Mouse (Mus musculus) heart, embryonic 16.5 days (tissue): ENCODE data around the gene Hcn1. TPM values are rescaled to one million over a fixed set of nuclear protein-coding genes. Genes with fewer than 3 reads are reported as not detected.

Experiments
- ATAC-seq: fragments of 200-750 bp; cut with Nextera tagmentation; replicated peaks from 2 replicates; pipeline ENCODE4 v1.8.0; 2017; ENCODE audit warnings: moderate number of reproducible peaks; ENCODE audit not compliant: insufficient read depth, low FRiP score; ENCODE audit errors: extremely low read depth
- H3K27ac ChIP-seq: fragments of 300-500 bp; sonication (generic); 2 replicates; pipeline ENCODE4 v1.5.1; 2014; ENCODE audit warnings: mild to moderate bottlenecking, low read length, control low read depth, moderate library complexity
- H3K27me3 ChIP-seq: fragments of 300-500 bp; sonication (generic); 2 replicates; pipeline ENCODE4 v1.6.1; 2014; ENCODE audit warnings: low read length, mixed read lengths; ENCODE audit not compliant: control insufficient read depth, insufficient read depth
- H3K36me3 ChIP-seq: fragments of 300-500 bp; sonication (generic); 2 replicates; pipeline ENCODE4 v1.6.1; 2014; ENCODE audit not compliant: control insufficient read depth, insufficient read depth
- H3K4me1 ChIP-seq: fragments of 300-500 bp; sonication (generic); 2 replicates; pipeline ENCODE4 v1.6.1; 2014; ENCODE audit warnings: low read length, mixed read lengths; ENCODE audit not compliant: control insufficient read depth, insufficient read depth
- H3K4me2 ChIP-seq: fragments of 300-500 bp; sonication (generic); 2 replicates; pipeline ENCODE4 v1.6.1; 2014; ENCODE audit warnings: low read depth, mild to moderate bottlenecking, control low read depth, low read length
- H3K4me3 ChIP-seq: fragments of 300-500 bp; sonication (generic); 2 replicates; pipeline ENCODE4 v1.5.1; 2014; ENCODE audit warnings: mild to moderate bottlenecking, control low read depth, low read length
- H3K9ac ChIP-seq: fragments of 300-500 bp; sonication (generic); 2 replicates; pipeline ENCODE4 v1.6.1; 2014; ENCODE audit warnings: low read length, control low read depth
- H3K9me3 ChIP-seq: fragments of 300-500 bp; sonication (generic); replicated peaks from 2 replicates; pipeline ENCODE4 v1.6.1; 2016; ENCODE audit warnings: low read length; ENCODE audit not compliant: control insufficient read depth
- WGBS: fragments of 180-500 bp; shearing (Covaris S2); extraction: QIAGEN DNeasy Blood & Tissue Kit; methylation state at CpG from one replicate; pipeline ENCODE4 v1.1.7; 2014; 5-methylcytosine and 5-hydroxymethylcytosine counted together
- polyA plus RNA-seq: library from polyadenylated mRNA; unstranded; fragments of >200 nt; fragmentation: Nextera tagmentation; extraction: Ambion mirVana; gene quantifications from 2 replicates; pipeline ENCODE4 v1.2.1, GENCODE M21; 2015

Hcn1 gene
- polyA plus RNA-seq, 1 experiment from 2014 or later: 0.03 TPM

DNA sequence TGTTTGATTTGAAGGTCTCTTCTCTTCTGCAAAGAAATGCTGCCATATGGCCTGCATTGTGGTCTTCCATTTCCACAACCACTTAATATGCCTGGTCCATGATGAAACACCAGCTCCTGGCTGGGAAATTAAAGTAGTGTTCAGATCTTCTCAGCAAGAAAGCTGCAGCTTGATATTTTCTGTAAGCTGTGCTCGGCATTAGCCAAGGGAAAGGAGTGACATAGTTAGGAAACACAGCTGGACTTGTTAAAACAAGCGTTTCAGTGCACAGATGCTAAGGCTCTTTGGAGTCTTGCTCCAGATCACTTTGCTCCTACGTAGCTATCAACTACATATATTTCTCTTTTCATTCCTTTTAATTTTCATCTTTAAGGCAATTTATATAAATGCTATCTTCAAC is 344.7 kb downstream of the Hcn1 start:
- Histone ChIP-seq H3K9me3 (no peaks in the 10 kb centered on the region), H3K4me2 (no peak overlapping the region), H3K27ac (no peak overlapping the region), H3K27me3 (no peaks in the 10 kb centered on the region), H3K4me3 (no peak overlapping the region), H3K9ac (no peak overlapping the region), H3K36me3 (no peaks in the 10 kb centered on the region), H3K4me1 (no peaks in the 10 kb centered on the region)
- 67% methylated on average over 3 of the region's 3 CpGs for WGBS
- no peak for ATAC-seq

DNA sequence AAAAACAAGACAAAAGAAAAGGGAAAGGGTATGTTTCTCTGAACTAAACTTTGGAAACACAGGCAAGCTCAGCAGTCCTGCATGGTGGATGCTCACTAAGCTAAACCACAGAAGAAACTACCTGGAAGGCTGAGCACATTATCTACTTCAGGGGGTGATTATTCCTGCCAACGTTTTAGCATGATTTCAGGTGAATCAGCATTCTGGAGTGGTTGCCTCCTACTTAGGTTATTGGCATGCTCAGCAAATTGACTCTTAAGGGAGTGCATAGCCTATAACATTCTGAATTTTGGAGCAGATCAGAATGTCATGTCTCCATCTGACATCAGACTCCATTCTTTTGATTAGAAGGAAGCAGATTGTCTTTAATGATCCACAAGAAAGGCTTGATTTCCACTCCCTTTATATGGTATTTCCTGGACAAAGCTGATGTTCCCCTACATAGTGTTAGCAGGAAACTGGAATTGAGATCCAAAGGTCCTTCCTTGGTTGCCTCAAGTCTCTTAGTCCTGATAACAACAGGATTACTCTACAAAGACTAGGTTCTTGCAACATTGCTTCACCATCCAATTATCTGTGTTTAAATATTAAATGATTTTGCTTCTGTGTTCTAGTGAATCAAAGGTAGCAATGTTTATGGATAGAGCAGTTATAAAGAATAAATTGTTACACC is 345.7 kb downstream of the Hcn1 start:
- H3K9me3 ChIP-seq: no peaks in the 10 kb centered on the region
- no peaks in the 10 kb centered on the region for H3K27me3 ChIP-seq
- no peak overlapping the region for H3K27ac ChIP-seq
- no peaks in the 10 kb centered on the region for H3K36me3 ChIP-seq
- no peak overlapping the region for H3K4me3 ChIP-seq
- no peak overlapping the region for H3K4me2 ChIP-seq
- H3K9ac ChIP-seq: no peak overlapping the region
- no peaks in the 10 kb centered on the region for H3K4me1 ChIP-seq
- ATAC-seq: no peak
- WGBS: 37% methylated on average over 1 of the region's 1 CpGs

- ATAC-seq: no peak
- H3K27ac ChIP-seq: no peak overlapping the region
- 0 out of 2 replicates have a peak, but pooled peaks cover 2% of the 10 kb centered on the region for H3K4me1 ChIP-seq
- H3K27me3 ChIP-seq: no peaks in the 10 kb centered on the region
- no peaks in the 10 kb centered on the region for H3K9me3 ChIP-seq
- peak overlapping the region; percentile 28 for H3K4me3 ChIP-seq
- H3K36me3 ChIP-seq: no peaks in the 10 kb centered on the region
- 15% methylated on average over 18 of the region's 18 CpGs for WGBS
- H3K9ac ChIP-seq: no peak overlapping the region
- peak overlapping the region; percentile 57 for H3K4me2 ChIP-seq
Measured at GRCm38 (mm10) chr13:117958496-117959421, 356.6 kb downstream of the Hcn1 start.

- ATAC-seq: no peak
- Histone ChIP-seq H3K4me1 (no peaks in the 10 kb centered on the region), H3K27ac (no peak overlapping the region)
Measured at GRCm38 (mm10) chr13:117964620-117965019, 362.5 kb downstream of the Hcn1 start.

GRCm38 (mm10) chr13:117975382-117975781 is 373.3 kb downstream of the Hcn1 start:
- Histone ChIP-seq H3K36me3 (no peaks in the 10 kb centered on the region), H3K4me2 (no peak overlapping the region), H3K4me3 (no peak overlapping the region), H3K27me3 (no peaks in the 10 kb centered on the region), H3K9me3 (no peaks in the 10 kb centered on the region), H3K4me1 (no peaks in the 10 kb centered on the region), H3K27ac (no peak overlapping the region), H3K9ac (no peak overlapping the region)
- 59% methylated on average over 7 of the region's 7 CpGs for WGBS
- ATAC-seq: no peak

More at GRCm38 (mm10) chr13:117964620-117965019, 362.5 kb downstream of the Hcn1 start:
- Histone ChIP-seq H3K27me3 (no peaks in the 10 kb centered on the region), H3K9ac (no peak overlapping the region), H3K9me3 (no peaks in the 10 kb centered on the region), H3K36me3 (no peaks in the 10 kb centered on the region), H3K4me2 (no peak overlapping the region), H3K4me3 (no peak overlapping the region)

DNA sequence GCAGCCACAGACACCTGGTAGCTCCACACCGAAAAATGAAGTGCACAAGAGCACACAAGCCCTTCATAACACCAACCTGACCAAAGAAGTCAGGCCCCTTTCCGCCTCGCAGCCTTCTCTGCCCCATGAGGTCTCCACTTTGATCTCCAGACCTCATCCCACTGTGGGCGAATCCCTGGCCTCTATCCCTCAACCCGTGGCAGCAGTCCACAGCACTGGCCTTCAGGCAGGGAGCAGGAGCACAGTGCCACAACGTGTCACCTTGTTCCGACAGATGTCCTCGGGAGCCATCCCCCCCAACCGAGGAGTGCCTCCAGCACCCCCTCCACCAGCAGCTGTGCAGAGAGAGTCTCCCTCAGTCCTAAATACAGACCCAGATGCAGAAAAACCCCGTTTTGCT is 373.7 kb downstream of the Hcn1 start:
- Histone ChIP-seq H3K9ac (no peak overlapping the region), H3K4me3 (no peak overlapping the region), H3K4me2 (no peak overlapping the region), H3K9me3 (no peaks in the 10 kb centered on the region), H3K27ac (no peak overlapping the region), H3K36me3 (no peaks in the 10 kb centered on the region), H3K27me3 (no peaks in the 10 kb centered on the region), H3K4me1 (no peaks in the 10 kb centered on the region)
- 57% methylated on average over 10 of the region's 10 CpGs for WGBS
- no peak for ATAC-seq

- 50% methylated on average over 2 of the region's 2 CpGs for WGBS
- no peak for ATAC-seq
- no peaks in the 10 kb centered on the region for H3K4me1 ChIP-seq
- H3K9me3 ChIP-seq: no peaks in the 10 kb centered on the region
- no peak overlapping the region for H3K4me2 ChIP-seq
- H3K27me3 ChIP-seq: no peaks in the 10 kb centered on the region
- no peaks in the 10 kb centered on the region for H3K36me3 ChIP-seq
- H3K9ac ChIP-seq: no peak overlapping the region
- H3K27ac ChIP-seq: no peak overlapping the region
- H3K4me3 ChIP-seq: no peak overlapping the region
Measured at GRCm38 (mm10) chr13:117984339-117984738, 382.2 kb downstream of the Hcn1 start.

DNA sequence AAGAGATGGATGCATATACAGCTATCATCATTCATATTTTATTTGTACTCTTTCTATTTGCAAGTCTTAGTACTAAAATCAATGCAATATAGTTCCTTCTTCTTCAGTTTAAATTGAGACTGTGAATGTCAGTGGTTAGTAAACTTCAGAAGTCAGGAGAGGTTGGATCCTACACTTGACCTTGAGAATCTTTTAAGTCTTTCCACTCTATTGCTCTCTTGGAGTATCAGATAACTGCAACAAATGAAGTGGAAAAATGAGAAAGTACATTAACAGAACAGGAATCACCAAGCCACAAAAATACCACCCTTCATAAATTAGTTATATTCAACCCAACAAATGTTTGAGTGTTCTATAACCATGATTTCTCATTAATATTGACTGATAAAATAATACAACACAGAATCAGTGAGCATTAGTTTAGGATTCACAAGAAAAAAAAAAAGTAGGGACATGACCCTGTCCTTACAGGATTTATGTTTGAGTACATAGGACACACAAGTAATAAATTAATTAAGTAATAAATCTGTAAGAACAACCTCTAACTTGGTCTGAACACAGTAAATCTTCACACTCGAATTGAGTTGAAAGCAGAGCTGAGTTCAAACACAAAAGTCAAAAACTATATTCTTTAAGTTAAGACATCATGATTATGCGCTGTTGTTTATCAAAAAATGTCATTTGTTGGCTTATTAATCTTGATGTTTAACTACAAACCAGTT is 397.8 kb downstream of the Hcn1 start:
- no peaks in the 10 kb centered on the region for H3K27me3 ChIP-seq
- no peaks in the 10 kb centered on the region for H3K4me1 ChIP-seq
- 74% methylated on average over 2 of the region's 2 CpGs for WGBS
- ATAC-seq: no peak
- no peaks in the 10 kb centered on the region for H3K9me3 ChIP-seq
- no peak overlapping the region for H3K27ac ChIP-seq
- no peak overlapping the region for H3K4me2 ChIP-seq
- H3K9ac ChIP-seq: no peak overlapping the region
- no peak overlapping the region for H3K4me3 ChIP-seq
- H3K36me3 ChIP-seq: no peaks in the 10 kb centered on the region

GRCm38 (mm10) chr13:118000538-118000937 is 398.4 kb downstream of the Hcn1 start:
- H3K4me1 ChIP-seq: no peaks in the 10 kb centered on the region

More at GRCm38 (mm10) chr13:118000538-118000937, 398.4 kb downstream of the Hcn1 start:
- Histone ChIP-seq H3K4me3 (no peak overlapping the region), H3K36me3 (no peaks in the 10 kb centered on the region), H3K9me3 (no peaks in the 10 kb centered on the region), H3K9ac (no peak overlapping the region), H3K27me3 (no peaks in the 10 kb centered on the region), H3K4me2 (no peak overlapping the region), H3K27ac (no peak overlapping the region)
- WGBS: 78% methylated on average over 2 of the region's 2 CpGs
- no peak for ATAC-seq
